In the genomic region with DNA sequence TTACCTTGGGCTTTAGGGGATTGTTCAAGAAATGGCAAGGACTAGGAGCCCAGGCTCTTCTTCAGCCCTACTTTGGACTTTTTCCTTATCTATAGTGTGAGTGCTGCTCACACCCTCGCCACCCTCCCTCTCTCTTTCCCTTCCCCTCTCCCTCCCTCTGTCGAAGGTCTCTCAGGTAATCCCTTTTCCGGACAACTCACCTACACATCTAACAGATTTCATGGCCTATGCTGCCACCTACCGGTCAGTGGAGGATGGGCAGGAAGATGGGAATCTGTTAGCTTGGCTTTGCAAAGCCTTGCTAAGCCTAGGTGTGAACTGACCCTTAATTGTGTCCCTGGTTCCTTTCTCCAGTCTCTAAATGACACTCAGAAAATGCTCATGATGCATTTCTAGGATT, we compare ENCODE assay signal across 8 mouse cellular contexts. TPM values are rescaled to one million over a fixed set of nuclear protein-coding genes. Genes with fewer than 3 reads are reported as not detected.
DNase-seq lines count a peak whose midpoint lies in the region; ATAC-seq and TF ChIP-seq lines count a peak whose summit lies in the region.

No protein-coding gene starts in this region.

- no peak overlapping the region; the same call in 1 of the 2 replicates for H3K27ac ChIP-seq in intestine, embryonic 16.5 days (ENCODE audit: low read length)
- no peak overlapping the region for H3K27ac ChIP-seq in lung, embryonic 14.5 days (ENCODE audit: low read depth)

- H3K27me3 ChIP-seq in intestine, embryonic 16.5 days (replicated peaks; ENCODE audit: control insufficient read depth, insufficient read depth, low read length) = no peaks in the 10 kb centered on the region
- H3K27me3 ChIP-seq in lung, embryonic 14.5 days (ENCODE audit: insufficient read depth, low read length) = no peaks in the 10 kb centered on the region

- 1% methylated on average over 4 of the region's 4 CpGs for WGBS in intestine, embryonic 16.5 days
- WGBS in lung, embryonic 14.5 days = 3% methylated on average over 4 of the region's 4 CpGs

- ATAC-seq in intestine, embryonic 16.5 days = no peak
- ATAC-seq in lung, embryonic 14.5 days (ENCODE audit: insufficient read depth) = no peak

- DNase-seq in urinary bladder, adult 18-20 months (ENCODE audit: low spot score in 2 of 2) = peak; percentile 76 to 81
- no peak for DNase-seq in urinary bladder, postnatal 10 days (ENCODE audit: low spot score)
- peak; percentile 94 for DNase-seq in cerebellum, adult 9-10 months
- DNase-seq in frontal cortex, postnatal 14 days (ENCODE audit: low spot score in 2 of 2) = peak; percentile 62 to 80
- peak; percentile 92 for DNase-seq in lung, embryonic 14.5 days
- peak; percentile 86 for DNase-seq in ovary, postnatal 14 days (ENCODE audit: low spot score)
- DNase-seq in thymus, postnatal 4 days = peak; percentile 91

- no peaks in the 10 kb centered on the region for H3K9me3 ChIP-seq in intestine, embryonic 16.5 days (ENCODE audit: control insufficient read depth, low read length)
- no peaks in the 10 kb centered on the region for H3K9me3 ChIP-seq in lung, embryonic 14.5 days (ENCODE audit: low read depth, low read length)

- H3K9ac ChIP-seq in intestine, embryonic 16.5 days (ENCODE audit: low read depth, low read length) = peak overlapping the region; percentile 33; the same call in 1 of the 2 replicates
- H3K9ac ChIP-seq in lung, embryonic 14.5 days = no peak overlapping the region

- peak; percentile 97 for TF ChIP-seq CTCF in lung, embryonic 14.5 days (IDR thresholded peaks at IDR 0.05; ENCODE audit: low read depth)

- H3K4me1 ChIP-seq in intestine, embryonic 16.5 days (ENCODE audit: control insufficient read depth, insufficient read depth, low read length) = peaks cover 52% of the 10 kb centered on the region
- H3K4me1 ChIP-seq in lung, embryonic 14.5 days (ENCODE audit: insufficient read depth) = peaks cover 29% of the 10 kb centered on the region

- H3K4me3 ChIP-seq in intestine, embryonic 16.5 days (ENCODE audit: low read length) = no peak overlapping the region
- no peak overlapping the region for H3K4me3 ChIP-seq in lung, embryonic 14.5 days (ENCODE audit: low read depth, low read length)

- H3K36me3 ChIP-seq in intestine, embryonic 16.5 days (ENCODE audit: control insufficient read depth, insufficient read depth, low read length) = peaks cover 8% of the 10 kb centered on the region; the same call in 1 of the 2 replicates
- peaks cover 49% of the 10 kb centered on the region for H3K36me3 ChIP-seq in lung, embryonic 14.5 days (ENCODE audit: insufficient read depth)

- no peak overlapping the region for H3K4me2 ChIP-seq in intestine, embryonic 16.5 days (ENCODE audit: low read depth, low read length)
- H3K4me2 ChIP-seq in lung, embryonic 14.5 days = peak overlapping the region; percentile 31

RNA-seq across cellular contexts. Expression of gene Bcl9l, which starts 19.4 kb away (rescaled TPM):
- polyA plus RNA-seq in intestine, embryonic 16.5 days (2015; fragmentation: Nextera tagmentation; extraction: Ambion mirVana) = 5.1 and 5.9 TPM in 2 replicates
- polyA plus RNA-seq in lung, embryonic 14.5 days (2014; fragmentation: Nextera tagmentation; extraction: Ambion mirVana) = 16.3 and 17.3 TPM in 2 replicates

RNA-seq across cellular contexts. Expression of gene Upk2, which starts 47.2 kb away (rescaled TPM):
- polyA plus RNA-seq in intestine, embryonic 16.5 days (2015; fragmentation: Nextera tagmentation; extraction: Ambion mirVana) = 0.61 and 0.80 TPM in 2 replicates
- polyA plus RNA-seq in lung, embryonic 14.5 days (2014; fragmentation: Nextera tagmentation; extraction: Ambion mirVana) = 0.39 and 0.53 TPM in 2 replicates

RNA-seq across cellular contexts. Expression of gene Cxcr5, which starts 59.7 kb away (rescaled TPM):
- 1.1 TPM in 2 replicates for polyA plus RNA-seq in intestine, embryonic 16.5 days (2015; fragmentation: Nextera tagmentation; extraction: Ambion mirVana)
- polyA plus RNA-seq in lung, embryonic 14.5 days (2014; fragmentation: Nextera tagmentation; extraction: Ambion mirVana) = not detected in 2 replicates
